Mouse (Mus musculus) kidney, adult 18-20 months (tissue): ENCODE measurements at regions not wholly inside any gene's neighbourhood (a gene's known extent, or its start where the extent isn't known, plus 50 kb on each side); places are given as distances from the start of the nearest gene placed in this dataset.

Experiments
- DNase-seq: peaks from one replicate; pipeline ENCODE4 v3.0.0; 2021

DNA sequence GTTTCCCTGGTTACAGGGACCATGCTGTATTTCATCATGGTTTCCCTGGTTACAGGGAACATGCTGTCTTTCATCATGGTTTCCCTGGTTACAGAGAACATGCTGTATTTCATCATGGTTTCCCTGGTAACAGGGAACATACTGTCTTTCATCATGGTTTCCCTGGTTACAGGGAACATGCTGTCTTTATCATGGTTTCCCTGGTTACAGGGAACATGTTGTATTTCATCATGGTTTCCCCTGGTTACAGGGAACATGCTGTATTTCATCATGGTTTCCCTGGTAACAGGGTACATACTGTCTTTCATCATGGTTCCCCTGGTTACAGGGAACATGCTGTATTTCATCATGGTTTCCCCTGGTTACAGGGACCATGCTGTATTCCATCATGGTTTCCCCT is 1579.5 kb downstream of the 4930444P10Rik start:
- DNase-seq: no peak

DNA sequence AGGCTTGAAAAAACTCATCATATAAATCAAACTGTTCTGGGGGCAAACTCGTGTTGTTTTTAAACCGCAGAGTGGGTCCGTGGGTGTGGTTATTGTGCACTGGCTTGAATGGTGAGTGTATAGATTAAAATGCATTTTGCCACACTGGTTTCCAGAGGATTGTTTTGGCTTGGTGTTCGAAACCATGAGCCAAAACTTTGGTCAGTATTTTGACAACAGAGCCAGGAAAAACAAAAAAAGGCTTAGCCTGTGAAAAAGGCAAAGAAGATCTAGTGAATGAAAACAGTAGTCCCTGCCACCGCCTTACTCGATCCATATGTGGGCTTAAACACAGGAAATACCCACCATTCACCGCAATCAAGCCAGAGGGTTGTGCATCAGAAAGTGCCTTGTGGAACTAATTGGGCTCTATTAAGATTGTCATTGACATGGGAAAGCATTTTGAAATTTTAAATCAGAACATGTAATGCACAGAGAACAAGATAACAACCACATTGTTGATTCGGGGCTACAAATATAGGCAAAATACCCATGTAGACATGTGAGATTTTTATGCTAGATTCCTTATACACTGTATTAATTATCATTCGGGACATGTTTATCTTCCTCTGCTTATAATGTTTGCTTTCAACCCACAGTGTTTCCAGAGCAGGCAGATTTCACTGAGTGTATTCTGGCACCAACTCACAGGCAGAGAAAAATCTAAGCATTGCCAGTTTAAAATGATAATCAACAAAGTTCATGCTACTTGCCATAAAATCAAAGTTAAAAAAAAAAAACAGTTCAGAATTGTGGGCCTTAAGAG is 1580.4 kb downstream of the 4930444P10Rik start:
- DNase-seq: no peak

DNA sequence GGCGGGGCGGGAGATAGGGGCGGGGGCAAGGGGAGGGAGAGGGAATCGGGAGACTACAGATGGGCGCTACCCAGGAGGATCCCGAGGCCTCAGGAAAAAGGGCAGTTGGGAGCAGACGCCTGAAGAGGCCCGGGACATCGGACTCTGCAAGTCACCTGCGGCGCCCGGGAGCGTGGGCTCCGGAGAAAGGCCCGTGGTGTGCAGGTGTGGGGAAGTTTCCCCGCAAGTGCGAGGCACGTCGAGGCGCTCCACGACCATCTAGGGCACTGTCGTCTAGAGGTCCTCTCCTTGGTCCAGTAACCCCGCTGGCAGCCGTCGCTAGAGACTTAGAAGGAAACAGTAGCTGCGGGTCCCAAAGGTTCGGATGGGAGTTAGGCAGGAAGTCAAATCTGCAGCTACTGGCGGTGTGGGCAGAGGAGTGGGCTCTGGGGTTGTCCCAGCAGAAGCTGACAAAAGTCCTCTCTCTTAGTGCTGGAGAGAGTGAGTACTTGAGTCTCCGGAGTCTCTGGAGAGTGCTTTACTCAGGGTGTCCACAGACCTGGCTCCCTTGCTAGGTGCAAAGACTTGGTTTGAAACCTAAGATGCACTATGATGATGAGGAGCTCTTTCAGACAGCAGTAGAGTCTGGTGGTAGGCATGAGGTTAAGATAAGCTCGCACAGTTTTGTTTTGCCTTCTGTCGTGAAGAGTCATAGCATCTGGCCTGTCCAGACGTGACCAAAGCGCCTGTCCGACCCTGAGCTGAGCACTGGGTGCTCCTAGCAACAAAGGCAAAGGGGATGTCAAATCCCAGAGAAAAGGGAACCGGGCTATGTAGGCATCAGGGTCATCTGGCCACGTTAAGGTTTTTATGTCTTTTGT is 1586.1 kb downstream of the 4930444P10Rik start:
- peak; percentile 3 for DNase-seq

DNA sequence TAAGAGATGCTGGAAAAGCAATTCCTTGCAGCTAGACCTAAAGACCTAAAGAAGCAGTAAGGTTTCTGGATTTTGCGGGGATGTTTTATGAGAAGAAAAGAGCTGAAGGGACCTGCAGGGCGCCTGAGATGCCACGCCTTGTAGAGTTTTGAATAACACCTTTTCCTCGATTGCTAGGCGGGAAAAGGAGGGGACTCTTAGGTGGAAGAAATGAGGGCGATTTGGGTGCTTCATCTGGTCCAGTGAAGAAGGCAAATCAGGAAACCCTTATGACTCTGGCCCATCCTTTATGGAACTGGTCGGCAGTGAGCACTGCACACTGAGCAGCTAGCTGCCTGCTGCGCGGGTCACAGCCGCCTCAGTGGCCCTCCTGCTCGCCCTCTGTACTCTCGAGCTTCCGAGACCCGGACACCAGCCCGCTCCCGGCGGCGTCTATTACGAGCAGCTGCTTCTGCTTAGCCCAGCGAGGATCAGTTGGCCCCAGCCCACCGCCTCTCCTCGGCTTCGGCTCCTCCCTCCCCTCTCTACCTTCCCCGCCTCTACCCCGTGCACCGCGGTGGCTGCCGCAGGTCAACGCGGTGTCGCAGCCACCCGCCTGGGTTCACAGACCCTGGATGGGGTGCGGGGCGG is 1586.8 kb downstream of the 4930444P10Rik start:
- DNase-seq: no peak

DNA sequence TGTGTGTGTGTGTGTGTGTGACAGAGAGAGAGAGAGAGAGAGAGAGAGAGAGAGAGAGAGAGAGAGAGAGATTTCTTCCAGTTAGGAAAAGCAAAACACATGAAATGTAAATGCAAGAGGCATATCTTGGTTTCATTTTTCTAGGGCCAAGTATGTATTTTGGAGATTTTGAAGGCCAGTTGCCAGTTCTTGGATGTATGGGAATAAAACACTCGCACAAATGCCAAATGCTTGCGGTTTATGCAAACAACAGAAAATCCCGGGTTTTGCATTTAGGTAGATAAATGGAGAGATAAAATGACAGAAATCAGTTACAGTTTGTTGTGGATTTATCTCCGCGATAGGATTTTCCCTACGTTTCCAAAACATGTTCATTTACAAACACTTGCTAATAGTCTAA is 1587.4 kb downstream of the 4930444P10Rik start:
- DNase-seq: no peak

DNA sequence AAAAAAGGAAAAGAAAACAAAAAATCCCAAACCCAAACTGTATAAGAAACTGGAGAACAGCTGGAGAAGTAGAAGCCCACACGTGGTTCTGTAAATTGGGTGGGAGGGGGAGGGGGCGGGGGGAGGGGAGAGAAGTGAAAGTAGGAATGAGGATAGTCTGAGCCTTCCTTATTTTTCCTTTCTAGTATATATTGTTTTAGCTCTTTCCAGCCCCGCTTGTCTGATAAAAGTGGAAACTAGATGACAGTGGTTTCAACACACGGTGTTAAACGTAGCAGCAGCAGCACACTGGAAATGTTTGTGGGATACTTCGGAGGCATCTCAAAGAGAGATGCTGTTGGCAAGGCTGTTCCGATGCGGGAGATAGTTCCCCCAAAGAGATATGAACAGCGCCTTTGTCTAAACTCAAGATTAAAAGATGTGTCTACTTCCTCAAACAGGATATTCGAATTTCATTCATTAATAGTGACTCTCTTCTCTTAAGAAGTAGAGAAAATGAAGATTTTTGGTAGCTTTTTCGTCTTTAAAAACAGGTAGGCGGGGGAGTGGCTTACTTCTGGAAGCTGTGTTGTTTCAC is 1588.3 kb downstream of the 4930444P10Rik start:
- no peak for DNase-seq

DNA sequence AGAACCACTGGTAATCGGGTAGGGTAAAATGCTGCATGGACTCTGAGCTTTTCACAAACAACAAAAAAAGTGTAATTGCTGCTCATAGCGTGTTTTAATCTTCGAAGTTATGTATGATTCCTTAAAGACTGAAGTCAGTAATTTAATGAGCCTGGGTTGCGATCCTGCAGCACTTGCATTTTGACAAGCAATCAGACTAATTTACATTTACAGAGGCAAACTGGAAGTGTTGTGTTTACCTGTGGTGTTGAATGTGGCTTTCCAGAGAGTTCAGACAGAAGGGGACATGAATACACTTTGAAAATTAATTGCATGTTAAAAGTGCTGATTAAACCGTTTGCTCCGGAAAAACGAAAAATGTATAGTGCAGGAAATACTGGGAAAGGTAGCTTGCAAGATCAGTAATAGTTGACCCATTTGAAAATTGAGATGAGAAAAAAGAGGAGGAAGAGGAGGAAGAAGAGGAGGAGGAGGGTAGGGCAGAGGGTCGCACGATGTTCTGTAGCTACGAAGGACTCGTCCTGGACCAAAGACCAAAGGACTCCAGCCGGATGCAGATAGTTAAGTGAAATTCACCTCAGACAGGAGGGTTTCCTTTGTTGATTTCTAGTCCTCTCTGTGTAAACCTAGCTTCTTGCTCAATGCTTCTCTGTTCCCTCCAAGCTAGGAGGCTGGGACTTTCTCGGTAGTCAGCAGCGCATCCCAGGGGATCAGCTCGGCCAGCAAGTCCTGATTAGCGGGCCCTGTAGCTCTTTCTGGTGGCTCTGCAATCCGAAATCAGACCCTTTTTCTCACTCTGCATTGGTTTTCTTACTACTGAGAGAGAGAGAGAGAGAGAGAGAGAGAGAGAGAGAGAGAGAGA is 1589.0 kb downstream of the 4930444P10Rik start:
- DNase-seq: no peak

DNA sequence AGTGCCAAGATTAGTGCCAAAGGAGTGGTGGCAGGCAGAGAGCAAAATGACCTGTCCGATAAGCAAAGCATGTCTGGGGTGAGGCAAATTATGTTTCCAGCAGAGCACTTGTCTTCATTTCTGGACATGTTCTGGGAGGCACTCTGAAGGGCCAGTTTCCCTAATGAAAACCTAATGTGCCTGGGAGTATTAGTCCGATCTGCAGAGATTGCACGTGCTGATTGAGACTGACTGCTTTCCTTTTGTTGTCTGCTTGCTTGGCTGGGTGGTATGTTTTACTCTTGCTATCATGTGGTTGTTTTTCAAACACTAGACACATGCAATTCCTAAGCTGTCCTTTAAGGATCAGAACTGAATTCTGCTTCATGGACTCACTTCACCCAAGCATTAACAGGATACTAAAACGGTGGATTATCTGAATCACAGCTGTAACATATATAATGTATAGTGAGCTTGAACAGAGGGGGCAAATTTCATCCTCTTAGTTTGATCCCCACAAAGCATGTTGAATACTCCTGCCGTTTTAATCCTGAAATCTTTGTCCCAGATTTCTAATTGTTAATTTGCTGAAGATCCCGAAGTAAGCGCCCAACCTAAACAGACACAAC is 1589.8 kb downstream of the 4930444P10Rik start:
- no peak for DNase-seq

DNA sequence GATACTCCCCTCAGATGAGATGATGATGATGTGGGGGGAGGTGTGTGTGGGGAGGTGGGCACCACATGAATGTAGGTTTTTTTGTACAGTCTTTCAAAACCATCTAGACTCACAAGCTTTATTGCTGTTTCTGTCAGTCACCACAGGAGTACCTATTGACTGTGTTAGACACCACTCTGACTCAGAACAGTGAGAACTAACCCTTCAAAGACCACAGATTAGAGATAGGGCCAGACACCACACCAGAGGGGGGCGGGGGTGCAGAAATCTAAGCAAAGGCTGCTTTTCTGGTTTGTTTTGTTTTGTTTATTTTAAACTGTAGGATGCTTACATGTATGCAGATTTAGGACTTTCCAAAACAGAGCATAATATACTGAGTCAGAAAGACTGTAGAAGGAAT is 1594.0 kb downstream of the 4930444P10Rik start:
- DNase-seq: no peak

DNA sequence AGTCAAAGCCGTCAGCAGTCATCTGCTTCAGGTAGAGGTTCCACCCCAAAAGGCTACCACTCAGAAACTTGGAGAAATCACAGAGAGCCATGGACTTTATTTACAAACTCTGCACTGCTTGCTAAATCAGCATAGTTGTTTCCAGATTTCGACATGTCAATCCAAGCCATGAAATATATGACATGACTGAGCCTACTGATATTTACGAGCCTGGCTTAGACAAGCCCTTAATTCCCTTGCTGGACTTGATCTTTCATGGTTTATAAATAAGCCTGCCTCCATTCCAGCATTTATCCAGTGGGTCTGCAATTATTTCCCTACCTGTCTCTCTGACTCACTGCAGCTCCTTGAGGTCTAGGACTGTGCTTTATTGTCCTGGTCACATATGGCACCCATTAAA is 1603.1 kb downstream of the 4930444P10Rik start:
- DNase-seq: no peak

DNA sequence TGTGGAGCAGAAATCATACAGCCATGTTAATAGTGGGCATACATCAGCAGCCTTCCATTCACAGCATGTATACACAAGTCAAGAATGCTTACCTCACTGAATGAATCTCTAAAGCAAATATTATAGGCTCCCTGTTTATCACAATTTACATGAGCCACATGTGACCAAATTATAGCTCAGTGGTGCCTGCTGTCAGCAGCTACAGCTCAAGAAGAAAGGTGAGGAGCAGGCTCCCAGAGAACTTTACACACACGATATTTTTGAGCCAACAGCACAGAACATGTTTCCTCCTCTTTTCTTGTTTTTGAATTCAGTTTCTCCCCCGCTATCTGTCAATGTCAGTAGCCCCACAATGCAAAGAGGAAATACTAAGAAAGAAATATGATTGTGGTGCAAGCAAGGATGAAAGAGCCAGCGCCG is 1605.4 kb downstream of the 4930444P10Rik start:
- no peak for DNase-seq

DNA sequence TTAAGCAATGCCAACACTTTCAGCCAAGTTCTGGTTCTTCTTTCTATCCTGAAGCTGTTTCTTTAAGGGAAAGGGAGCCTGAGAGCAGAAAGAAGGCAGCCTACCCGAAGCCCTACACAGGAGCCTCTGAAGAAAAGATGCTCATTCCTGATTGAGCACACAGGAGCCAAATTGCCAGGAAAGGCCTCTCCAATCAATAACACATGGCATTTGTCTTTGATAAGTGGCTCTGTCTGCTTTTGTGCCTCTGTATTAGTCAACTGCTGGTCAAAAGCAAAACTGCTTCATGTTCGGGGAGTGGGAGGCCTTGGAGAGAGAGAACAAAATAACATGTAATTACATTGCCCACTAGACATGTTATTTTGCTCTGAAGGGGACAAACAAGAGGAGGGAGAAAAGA is 1607.4 kb downstream of the 4930444P10Rik start:
- no peak for DNase-seq

DNA sequence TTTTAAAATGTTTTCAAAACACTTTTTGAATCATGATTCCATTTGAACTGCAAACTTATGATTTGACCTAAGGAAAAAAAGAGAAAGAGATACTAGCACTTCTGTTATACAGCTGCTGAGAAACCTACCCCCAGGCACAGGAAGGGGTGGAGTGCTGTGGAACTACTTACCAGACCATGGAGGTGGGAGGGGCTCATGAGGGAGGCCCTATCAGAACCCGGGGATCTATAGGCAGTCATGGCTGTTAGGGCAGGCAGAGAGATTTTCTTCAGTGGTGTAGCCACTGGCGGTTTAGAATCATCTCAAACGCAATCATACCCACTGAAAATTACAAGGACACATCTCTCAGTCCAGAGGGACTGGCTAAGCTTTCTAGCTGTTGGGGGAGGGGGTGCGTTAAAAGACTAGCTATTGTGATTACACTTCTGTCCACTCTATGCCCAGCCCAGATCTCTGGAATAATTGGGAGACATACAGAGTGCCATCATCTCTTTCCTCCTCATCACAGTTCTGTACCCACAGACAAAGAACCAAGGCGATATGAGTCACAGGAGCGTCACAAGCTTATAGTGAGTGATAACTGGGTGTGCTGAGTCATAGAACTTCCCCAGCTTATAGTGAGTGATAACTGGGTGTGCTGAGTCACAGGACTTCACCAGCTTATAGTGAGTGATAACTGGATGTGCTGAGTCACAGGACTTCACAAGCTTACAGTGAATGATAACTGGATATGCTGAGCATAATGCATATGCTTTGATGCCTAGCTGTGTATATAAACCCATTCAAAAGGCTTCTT is 1608.8 kb downstream of the 4930444P10Rik start:
- no peak for DNase-seq

DNA sequence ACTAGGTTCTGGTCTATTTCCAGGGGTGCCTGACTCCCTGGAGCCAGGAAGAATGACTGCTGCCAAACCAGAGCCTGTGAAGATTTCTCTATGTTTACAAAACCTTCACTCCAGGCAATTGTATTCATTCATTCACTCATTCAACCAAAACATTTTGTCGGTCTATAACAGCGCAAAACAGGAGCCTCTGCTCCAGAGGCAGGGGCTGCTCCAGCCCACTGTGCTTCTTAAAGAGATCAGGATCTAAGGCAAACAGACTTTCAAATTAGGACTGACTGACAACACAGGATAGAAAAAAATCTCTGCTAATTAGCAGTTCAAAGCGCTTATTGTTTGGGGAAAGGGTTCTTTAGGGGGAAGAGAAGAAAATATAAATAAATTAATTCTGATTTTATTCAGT is 1620.8 kb downstream of the 4930444P10Rik start:
- no peak for DNase-seq

DNA sequence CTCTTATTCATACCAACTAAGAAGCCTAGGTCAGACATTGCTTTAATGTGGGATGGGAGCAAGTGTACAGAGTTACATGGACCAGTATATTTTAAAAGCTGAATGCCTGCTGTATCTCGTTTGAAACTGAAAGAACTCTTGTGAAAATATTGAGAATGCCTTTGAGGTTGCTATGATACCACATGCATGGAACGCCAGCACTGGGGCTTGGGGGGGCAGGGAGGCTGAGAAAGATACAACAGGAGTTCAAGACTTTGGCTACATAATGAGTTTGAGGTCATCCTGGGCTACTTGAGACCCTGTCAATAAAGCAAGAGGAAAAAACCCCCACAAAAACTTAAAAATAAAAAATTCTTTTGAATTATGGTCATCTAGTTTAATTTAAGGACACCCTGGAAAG is 1621.6 kb downstream of the 4930444P10Rik start:
- no peak for DNase-seq

DNA sequence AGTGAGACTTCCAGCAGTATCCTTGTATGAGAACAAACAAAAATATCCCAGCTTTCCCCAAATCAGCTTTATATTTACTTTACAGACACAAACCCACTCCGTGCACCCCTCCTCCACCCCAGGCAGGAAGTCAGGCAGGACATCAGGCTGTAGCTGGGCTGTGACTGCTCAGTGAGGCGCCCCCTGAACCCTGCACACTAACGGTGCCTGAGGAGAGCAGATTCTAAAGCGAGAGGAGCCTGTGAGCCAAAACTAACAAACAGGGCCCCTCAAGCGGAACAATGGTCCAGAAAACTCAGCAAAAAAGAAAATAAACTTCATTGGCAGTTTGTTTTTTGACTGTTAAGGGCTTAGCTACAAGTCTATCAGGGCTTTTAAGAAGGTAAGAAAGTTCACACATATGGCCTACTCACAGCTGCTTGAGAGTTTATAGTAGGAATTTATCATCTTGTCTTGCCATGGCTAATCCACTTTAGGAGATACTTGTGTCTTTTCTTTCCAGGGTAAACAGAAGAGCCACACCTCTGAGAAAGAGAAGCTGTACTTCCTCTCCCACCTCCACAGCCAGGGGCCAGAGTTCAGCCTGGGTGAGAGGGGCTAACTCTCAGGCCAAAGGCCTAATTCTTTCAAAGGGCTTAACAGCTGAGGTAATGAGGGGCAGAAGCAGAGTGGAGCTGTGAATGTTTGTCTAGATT is 1628.2 kb downstream of the 4930444P10Rik start:
- peak; percentile 7 for DNase-seq

DNA sequence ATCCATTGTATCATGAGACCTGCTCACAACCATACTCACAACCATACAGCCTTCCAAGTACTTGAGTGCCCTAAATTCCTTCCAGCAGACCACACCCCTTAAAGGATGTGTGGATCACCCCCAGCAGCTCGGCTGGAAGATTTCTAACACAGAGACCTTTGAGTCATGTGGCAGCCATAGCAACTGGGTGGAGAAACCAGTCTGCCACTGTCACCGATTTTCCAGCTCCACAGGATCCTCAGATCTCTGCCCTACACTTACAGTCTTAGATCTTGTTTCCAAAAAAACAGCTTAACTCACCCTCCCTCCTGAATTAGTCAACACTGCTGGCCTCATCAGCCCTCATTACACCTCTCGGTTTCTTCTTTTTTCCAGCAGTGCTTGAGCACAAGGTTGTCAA is 1630.6 kb downstream of the 4930444P10Rik start:
- no peak for DNase-seq

DNA sequence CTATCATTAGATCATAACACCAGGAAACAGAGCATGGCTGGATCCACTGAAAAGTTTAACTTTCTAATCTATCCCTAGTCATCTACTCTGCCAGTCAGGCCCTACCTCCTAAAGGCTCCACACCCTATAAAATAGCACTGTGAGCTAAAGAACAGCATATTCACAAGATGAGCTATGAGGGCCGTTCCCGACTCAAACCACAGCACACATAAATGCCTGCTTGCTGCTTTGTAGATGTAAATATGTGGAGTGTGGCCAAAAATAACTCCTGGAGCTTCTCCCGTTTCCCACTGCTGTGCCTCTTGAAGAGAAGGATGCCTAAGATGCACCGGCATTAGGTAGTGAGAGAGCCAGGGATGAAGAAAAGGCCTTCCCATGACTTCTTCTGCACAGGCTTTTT is 1632.3 kb downstream of the 4930444P10Rik start:
- no peak for DNase-seq

DNA sequence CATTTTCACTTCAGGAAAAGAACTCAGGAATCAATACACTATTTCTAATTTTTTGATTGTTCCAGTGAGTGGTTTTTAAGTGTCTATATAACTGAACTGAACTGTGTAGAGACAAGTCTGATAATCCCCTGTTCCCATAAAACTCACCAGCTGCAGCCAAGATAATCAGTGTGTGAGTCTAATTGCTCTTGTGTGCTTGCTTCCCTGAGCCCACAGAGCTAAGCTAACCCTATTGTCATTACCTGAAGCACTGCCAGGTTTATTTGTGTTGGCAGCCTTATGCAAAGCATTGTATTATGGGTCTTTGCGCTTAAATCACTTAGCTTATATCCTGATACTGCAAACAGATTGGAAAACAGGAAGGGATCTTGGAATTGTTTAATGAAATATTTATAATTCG is 1663.8 kb downstream of the 4930444P10Rik start:
- no peak for DNase-seq

DNA sequence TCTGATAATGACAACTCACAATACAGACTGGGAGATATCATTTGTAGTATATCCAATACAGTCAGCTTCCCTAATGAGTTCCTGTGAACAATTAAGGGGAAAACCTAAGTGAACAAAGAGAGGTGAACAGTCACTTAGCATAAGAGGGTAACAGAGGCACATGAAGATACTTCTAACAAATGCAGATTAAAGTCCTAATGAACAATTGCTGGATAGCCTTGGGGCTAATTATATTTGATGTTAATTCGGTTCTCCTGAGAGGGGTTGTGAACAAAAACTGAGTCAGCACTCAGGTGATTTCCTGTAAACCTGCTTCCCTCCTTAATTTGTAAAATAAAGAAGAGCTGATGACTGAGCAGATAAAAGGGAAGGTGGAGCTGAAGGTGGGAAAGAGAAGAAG is 1672.1 kb downstream of the 4930444P10Rik start:
- no peak for DNase-seq
